Mouse (Mus musculus): ENCODE results near the gene Bmp7.
A peak's percentile ranks its signal among the peaks of the same experiment; 100 is the strongest.

Bmp7 gene

DNA sequence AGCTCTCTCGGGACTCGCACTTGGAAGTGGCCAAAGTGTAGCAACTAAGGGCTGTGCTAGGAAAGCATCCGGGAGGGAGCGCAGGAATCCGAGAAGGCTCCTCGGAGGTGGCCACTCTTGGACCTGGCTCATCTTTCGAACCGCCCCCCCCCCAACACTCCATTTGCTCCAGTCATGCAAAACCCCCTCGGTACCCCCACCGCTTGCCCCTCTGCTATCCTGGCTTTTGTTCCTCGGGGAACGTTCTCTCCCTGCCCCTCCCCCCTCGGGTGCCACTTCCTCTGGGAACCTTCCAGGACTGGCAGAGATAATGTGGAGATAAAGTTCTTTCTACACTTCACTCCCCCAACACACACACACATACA is 660 bp upstream of the Bmp7 start:
- peak in 1 of 2 experiments; percentile 24 for DNase-seq

DNA sequence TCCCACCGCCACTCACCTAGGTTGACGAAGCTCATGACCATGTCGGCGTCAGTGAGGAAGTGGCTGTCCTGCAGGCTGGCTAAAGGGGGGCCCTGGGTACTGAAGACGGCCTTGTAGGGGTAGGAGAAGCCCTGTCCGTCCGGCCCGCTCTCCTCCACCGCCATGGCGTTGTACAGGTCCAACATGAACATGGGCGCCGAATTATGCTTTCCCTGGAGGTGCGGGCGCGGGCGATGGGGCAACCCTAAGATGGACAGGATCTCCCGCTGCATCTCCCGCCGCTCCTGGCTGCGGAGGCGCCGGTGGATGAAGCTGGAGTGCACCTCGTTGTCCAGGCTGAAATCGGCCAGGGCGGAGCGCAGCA is 500 bp downstream of the Bmp7 start:
- DNase-seq: no peak

DNA sequence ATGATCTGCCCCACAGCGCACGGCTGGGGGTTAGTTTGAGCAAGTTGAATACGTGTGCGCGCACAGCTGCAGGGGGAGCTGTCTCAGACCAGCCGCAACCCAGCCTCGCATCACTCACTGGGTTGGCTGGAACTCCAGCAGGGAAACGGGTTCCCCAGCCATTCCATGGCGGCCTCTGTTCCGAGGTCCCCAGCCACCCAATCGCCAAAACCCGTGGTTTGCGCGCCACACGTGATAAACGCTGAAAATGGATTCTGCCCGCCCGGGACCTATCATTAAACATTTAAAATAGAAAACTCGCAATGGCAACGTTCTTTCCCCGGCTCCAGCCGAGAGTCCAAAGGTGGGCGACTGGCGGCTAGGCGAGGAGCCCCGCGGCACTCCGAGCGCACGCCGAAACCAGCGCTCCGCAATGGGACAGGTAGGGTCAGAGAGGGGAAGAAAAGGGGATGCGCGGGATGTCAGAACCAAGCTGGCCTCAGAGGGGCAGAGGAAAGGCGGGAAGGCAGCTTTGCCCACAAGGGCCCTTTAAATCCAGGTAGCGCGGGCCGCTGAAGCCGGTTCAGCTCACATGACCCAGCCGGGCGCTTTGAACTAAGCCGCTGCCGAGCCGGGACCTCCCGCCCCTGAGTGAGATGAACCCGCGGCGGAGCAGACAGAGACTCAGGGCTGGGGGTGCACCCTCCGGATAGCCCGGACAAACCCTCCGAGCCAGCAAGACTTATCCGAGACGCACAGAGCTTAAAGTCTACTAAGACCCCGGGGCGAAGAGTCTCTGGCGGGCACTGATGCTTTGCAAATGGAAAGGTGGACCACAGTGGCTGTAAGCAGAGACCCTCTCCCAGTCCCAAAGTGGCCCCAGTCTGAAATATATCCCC is 1.1 kb downstream of the Bmp7 start:
- DNase-seq: no peak

DNA sequence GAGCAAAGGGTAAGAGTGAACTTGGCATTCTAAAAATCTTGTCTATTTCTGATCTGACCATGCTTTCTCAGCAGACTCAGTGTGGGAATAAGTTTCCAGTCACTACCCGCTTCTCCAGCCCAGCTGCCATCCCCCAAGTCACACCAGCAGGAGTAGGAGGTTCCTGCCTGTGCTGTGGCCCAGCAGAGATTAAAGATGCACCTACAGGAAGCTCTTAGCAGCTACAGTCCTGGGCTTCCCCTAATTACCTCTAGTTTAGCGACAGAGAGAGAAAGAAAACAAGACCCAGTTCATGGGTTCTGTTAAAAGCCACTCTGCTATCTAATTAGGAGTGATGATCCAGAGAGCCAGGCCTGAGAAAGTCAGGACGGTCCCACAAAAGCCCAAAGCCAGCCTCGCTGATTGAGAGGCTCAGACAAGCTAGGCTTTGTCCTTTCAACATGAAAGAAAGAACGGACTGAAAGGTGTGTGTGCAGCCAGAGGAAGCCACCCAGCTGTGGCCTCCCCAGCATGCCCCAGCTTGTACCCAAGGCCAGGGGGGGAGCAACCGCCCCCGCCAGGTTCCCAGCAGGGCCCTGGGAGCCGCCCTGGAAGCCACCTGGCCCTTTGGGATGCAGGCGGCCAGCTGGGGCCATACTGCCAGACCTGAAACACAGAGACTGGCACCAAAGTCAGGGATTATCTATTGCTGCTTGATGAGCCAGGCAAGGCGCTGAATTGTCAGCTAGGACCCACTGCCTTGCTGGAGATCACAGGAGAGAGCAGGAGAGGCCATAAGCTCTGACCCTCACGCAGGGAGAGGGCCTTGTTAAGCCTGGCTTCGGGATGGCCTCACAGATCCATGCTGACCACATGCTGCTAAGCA is 2.6 kb downstream of the Bmp7 start:
- DNase-seq: no peak

DNA sequence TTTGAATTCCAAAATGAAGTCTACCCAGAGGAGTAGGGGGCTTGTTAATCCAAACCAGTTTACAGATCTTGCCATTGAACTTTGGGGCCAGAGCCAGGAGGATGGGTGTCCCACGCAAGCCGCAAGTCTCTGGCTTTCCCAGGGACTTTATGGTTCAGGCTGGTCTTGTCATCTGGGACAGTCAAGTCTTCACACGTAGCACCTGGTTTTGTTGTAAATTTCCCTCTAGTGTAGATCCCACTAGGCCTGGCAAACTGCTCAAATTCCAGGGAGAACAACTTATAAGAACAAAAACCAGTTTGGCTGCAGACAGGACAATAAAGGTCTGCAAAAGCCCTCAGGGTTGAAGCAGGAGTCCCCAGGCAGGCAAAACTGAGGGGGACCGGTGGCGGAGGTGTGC is 3.3 kb downstream of the Bmp7 start:
- no peak for DNase-seq

DNA sequence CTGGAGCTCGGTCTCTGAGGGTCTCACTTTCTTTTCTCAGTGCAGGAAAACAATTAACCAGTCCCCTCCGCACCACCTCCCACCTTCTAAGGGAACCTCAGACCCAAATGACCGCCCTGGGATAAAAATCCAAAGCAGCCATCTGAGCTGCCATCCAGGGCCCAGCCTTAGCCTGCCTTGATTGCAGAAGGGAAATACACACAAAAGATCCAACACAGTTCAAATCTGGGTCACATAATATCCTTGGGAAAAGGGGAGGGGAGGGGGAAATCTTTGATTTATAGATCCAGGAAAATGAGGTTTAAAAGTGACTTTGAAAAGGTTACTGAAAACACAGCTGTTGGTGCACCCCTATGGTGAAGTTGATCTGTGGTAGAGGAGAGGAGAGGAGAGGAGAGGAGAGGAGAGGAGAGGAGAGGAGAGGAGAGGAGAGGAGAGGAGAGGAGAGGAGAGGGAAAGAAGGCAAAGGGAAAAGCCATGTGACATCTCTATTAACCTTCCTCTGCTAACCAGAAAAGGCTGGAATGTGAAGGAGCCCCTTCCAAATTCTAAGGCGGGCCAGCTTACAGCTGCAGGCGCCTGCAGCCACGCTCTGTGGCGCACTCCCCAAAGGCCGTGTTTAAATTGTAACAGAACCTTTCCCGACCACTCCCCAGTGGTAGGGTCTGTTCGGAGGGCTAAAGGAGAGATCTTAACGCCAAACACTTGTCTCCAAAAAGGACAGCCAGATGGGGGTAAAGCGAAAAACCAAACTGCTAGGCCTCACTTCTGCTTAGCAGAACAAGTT is 4.2 kb downstream of the Bmp7 start:
- no peak for DNase-seq

DNA sequence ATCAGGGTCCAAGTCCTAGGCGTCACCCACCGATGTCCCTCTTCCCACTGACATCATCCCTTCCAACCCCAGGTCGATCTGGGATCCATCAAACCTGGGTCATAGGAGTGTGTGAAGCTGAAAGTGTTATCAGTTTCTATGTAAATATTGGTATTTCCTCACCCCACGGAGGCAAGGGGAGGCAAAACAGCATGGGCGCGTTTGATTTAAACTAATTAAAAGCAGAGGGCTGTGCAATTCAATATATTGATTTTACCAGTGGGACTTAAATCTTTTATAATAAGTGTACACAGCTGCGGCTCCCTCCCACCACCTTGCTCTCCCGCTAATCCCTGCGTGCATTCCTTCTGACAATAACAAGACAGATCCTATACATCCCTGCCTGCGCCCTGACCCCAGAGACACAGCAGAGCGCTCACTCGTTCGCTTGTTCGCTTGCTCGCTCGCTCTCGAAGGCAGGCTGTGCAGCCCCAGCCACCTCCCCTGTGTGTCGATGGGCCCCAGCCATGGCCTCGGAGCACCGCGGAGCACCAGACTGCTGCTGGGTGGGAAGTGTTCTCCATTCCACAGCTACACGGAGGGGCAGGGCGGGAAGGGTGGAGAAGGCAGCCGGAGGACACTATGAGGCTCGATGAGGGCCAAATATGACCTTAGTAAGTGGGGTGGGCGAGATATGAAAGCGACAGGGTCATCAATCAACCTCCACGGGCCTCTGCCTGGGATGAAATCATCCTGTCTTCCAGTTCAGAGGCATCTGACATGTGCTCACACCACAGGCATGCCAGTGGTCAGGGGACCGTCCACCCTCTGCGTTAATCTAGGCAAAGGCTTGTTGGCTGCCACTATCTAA is 5.0 kb downstream of the Bmp7 start:
- no peak for DNase-seq

DNA sequence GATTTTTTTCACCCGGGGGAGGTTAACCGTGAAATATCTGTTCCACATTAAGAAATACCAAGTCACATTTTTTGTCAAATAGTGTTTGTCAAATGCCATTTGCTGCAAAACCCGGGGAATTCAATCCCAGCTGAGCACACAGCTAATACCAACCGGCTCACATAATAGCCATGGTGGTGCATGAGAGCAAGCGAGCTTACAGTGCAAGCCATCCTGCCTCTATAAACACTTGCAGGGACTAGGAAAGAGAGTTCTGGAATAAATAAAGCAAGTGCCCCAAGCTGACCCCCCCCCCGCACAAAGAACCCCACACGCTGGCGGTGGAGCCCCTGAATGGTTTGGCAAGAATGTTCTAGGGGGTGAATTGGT is 5.7 kb downstream of the Bmp7 start:
- no peak for DNase-seq

DNA sequence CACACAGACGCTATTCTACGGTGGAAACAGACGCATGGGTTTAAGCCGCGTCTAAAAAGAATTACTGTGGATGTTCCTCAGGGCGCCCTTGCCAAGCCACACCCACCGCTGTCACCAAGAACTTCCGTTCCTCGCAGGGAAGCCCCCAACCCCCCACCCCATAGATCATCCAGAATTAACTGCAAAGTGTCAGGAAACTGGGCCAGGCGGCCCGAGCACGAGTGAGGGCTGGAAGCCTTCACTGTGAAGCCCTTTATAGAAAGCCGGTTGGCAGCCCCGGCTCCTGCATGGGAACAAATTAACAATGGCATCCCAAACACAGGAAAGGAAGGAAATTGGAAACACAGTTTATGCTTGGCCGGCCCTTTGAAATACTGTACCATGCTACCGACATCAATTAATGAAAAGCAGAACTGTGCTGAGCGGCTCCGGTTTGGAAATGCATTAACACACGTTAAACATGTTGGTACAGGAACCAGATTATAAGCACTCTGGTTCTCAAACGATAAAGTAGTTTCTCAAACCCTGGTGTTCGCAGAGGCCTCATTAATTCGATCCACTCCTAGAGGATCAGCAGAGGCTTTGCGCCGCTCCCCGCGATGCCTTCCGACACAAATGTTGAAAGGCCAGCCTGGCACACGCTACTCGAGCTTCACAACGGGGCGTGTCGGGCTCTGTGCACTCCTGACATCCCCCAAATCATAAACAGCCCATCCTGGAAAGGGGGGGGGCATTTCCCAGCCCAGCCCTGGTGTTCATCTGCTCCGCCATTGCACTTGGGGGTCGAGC is 6.3 kb downstream of the Bmp7 start:
- DNase-seq: no peak

DNA sequence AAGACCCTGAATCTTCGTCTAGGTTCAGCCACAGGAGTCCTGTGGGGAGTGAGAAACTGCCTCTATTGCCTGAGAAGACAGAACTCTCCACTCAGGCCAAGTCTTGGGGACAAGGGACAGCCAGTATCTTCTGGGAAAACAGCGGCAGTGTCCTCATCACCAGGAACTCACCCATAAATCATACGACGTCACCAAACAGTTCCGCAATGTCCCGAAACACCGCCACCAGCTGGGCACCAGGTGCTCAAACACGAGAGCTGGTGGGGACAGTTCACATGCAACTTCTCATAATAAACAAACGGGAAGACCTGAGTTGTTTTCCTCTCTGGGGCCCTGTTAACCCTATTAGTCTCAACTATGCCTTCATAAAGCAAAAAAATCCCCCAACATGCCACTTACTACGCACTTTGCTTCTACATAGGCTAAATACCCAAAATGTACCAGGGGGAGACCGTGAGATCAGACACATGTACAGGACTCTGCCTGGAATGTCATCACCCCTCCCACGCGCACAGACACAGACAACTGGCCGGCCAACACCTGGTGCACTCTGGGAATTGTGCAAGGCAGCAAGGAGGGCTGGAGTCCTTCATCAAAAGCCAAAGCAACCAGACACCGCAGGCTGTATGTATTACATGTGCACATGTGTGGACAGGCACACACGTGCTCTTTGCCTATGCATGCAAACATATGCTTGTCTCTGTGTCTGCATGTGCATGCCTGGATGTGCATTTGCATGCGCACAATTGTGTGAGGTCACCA is 8.8 kb downstream of the Bmp7 start:
- DNase-seq: no peak

DNA sequence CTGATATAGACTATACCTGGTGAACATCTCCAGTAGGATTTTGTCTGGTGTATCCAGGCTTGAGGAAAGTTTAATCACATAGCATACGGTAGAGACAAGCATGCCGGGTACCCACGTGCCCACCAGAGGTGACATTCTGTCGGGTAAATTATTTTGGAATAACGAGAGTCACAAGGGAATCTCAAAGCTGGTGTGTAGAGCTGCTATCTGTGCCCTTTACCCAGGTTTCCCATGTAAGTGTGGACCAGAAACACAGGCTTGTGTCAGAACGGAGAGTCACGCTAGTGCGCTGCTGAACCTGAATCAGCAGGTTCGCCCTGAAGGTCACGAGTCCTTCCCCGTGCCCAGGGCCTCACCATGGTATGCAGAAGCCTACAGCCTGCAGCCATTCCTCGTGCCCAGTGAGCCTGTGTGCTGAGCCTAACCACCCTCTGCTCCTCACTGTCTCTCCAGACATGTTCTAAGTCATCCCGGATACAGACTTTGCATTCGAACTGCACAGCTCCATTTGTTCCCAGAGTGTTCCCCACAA is 10.2 kb downstream of the Bmp7 start:
- DNase-seq: no peak

DNA sequence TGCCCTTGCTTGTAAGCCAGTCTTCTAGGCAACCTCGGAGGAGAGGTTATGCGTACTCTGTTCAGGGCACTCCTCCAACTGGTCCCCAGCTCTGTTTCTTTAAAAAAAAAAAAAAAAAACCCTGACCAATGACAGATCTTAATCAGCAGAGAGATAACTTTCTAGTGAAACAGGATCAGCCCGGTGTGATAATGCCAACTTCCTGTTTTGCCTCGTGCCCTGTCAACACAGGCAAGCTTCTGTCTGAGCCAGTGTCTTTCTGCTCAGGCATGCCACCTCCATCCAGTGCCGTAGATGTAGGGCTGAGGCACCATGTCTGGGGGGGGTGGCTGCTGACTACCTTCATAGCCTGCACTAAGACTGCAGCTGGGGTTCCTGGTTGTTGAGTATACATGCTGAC is 12.5 kb downstream of the Bmp7 start:
- DNase-seq: no peak

DNA sequence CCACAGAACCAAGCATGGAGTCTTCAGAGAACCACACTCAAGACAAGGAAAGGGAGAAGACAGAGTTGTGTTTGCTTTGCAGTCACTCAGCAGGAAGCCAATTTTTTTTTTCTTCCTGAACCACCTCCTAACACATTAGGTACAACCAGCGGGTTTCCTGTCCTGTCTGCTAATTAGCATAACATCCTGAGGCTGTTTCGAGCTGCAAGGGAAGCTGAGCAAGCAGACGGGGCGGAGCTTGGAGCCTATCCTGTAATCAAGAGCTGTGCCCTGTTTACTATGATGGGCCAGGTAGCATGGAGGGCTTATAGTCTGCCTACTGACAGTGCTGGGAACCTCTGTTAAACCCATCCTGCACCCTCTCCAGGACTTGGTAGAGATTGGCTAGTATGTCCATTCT is 13.8 kb downstream of the Bmp7 start:
- no peak for DNase-seq

DNA sequence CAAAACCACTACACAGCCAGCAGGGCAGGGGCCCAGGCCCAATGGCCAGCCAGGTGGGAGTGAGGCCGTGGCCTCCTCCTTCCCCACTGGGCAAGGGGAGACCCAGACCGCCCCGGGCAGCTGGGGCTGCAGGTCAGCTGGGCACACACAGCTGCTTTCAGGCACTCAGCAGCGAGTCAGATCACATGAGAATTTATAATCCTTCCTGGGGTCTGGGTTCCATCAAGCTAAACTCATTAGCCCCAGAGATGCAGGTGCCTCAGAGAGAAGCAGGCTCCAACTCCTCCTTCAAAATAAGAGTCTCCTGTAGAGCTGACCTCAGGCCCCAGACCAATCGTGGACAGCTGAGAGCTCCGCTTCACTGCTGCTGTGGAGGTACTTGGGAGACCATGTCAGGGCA is 15.2 kb downstream of the Bmp7 start:
- no peak for DNase-seq

DNA sequence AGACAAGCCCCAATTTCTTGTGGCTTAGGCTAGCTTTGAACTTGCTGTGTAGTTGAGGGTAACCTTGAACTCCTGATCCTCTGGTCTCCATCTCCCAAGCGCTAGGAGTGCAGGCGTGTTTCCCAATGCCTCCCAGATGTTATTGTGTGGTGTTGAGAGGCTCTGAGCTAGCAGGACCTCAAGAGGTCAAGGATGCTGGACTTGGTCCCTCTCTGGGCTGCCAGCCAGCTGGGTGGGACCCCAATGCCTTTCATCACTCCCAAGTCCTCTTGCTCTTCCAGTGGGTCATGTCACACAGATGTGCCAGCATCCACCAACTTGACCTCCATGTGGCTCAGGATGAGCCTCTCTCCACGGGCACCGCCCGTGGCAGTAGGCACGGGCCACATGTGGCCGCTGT is 16.9 kb downstream of the Bmp7 start:
- DNase-seq: no peak

DNA sequence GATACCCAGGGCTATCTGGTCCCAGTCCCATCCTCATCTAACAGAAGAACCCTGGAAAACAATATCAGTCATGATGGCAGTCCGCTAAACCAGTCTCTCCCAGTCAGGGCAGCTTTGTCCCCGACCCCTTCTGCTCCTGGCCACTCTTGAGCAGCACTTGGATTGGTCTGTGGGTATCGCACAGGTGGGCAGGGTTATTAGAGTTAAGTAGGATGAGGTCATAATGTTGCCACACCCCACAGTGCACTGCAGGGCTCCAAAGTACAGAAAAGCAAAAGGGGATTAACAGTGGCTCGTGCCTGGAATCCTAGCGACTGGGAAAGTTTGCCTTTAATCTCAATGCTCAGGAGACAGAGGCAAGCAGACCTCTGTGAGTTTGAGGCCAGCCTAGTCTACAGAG is 17.5 kb downstream of the Bmp7 start:
- DNase-seq: no peak

DNA sequence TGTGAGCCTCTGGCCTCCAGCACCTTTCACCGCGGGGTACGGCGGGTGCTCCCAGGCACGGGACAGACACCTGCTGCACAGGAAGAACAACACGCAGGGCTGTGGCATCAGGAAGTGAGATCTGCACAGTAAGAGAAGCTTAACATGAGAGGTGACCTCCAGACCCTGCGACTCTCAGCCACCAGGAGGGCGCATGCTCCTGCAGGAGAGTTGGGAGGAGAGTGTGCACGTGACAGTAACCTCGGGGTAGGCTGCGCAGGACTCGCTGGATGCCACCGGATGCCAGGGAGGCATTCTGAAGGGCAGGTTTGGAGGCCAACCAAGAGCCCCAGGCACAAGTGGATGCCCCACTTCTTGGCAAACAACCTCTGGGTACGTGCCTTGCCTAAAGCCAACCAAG is 26.1 kb downstream of the Bmp7 start:
- no peak for DNase-seq

DNA sequence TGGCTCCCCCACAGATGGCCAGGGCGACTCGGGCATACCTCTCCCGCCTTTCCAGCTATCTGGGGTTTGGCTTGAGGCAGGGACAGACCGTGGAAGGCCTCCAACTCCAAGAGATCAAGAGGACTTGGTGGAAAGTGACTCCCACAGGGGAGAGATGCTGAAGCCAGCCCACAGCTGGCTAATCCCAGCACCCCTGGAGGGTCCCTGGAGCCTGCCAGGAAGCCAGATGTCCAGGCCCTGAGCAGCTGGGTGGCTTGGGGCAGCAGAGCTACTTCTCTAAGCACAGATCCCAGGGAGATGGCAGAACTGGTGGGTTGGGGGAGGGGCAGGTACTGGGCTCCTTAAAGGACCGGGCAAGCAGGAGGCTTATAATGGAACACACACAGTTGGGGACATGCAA is 28.4 kb downstream of the Bmp7 start:
- DNase-seq: peak in 1 of 2 experiments; percentile 37

DNA sequence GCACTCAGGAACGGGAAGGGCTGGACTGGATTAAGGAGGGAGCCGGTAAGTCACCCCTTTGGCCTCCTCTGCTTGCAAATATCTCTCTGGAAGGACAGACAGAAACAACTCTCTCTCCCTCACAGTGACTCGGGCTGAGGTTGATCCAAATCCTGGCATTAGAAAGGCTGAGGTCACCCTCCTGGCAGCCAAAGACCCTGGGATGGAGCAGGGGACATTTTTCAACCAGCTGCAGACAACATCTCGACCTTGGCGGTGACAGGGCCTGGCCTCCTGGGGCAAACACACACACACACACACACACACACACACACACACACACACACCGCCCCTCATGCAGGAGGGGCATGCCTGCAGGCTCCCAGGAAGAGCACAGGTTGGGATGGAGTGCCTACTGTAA is 29.0 kb downstream of the Bmp7 start:
- no peak for DNase-seq

DNA sequence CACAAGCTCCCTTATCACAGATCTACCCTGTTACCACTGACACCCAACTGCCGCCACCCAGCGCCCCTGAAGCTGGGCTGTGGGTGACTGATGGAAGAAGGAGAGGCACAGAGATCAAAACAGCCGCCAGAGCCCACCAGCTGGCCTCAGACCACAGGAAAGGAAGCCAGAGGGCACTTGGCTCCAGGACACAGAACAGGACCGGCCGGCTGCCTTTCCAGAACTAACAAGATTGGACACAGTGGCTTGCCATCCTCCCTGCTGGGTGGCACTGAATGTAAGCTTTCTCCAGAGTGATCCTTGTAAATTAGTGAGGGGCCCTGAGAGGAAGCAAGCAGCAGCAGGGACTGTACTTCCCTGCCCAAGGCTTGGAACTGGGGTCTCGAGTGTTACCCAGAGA is 30.7 kb downstream of the Bmp7 start:
- peak; percentile 28 to 47 for DNase-seq

DNA sequence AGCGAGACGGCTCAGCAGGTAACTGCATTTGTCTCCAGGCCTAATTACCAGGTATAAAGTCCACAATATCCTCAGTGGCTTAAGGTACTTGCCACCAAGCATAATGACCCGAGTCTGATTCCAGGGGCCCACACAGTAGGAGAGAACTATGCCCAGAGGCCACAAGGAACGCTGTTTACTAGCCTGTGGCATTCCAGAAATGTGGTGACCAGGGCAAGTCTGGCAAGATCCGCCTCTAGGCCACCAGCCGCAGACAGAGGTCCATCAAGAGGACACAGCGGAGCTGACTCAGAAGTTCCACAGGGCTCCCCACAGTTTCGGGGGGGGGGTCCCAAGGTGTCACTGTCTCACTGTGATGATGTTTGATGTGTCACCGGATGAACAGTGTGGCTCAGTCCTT is 34.0 kb downstream of the Bmp7 start:
- no peak for DNase-seq

Measured in cerebellum, postnatal 14 days (tissue).